Mouse (Mus musculus) gastrocnemius, adult 8-10 months (tissue): ENCODE results near the gene Tnc. TPM values are rescaled to one million over a fixed set of nuclear protein-coding genes. Genes with fewer than 3 reads are reported as not detected.
"Not testable (repeated sequence)": the region's sequence is repeated elsewhere in the genome, so short reads cannot be mapped to it uniquely, and the experiment has no call there.

Experiments
- DNase-seq, 2 experiments: peaks; one replicate each; pipeline ENCODE4 v3.0.0; 2022; ENCODE audit warnings: low spot score in 2 of 2
- total RNA-seq, 4 experiments: library from RNA; stranded (reverse); gene quantifications; 2 replicates each; pipeline ENCODE4 v1.2.4; 2022

The Tnc gene
- total RNA-seq, 4 experiments from 2014 or later = 0.82 to 3.7 (median 2.2) TPM

DNA sequence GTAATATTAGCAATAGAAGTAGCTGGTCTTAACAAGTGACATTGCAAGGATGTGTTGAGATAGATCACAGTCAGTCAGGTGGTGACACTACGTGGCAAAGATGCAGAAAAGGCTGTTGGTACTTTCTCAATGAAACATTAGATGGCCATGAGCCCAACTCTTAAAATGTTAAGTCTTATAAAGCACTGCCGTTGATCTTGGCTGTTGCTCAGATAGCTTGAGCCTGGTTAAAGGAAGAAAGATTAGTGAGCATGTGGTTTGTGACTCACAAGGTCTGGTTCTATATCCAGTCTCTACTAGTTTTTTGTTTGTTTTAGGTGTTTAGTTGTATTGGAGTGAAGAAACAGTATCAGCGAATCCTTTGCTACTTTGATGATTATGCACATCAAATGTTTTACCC lies 76.9 kb downstream of the Tnc start:
- no peak for DNase-seq

DNA sequence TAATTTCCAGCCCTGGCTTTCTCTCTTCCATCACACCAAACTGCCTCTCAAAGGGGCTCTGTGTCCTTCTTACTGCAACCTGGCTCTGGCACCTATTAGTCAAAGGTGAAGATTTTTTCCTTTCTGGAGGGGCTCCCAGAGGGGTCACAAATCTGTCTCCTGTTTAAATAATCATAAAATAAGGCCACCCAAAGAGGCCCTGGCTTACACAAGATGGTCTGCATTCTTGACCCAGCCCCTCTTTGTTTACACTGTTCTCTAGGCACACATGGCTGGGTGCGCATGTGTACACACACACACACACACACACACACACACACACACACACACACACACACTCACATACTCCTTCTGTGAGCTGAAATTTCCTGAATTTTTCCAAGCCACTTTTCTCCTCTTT lies 83.4 kb downstream of the Tnc start:
- no peak for DNase-seq

GRCm38 (mm10) chr4:63961858-63962468 lies 84.9 kb downstream of the Tnc start:
- no peak for DNase-seq

DNA sequence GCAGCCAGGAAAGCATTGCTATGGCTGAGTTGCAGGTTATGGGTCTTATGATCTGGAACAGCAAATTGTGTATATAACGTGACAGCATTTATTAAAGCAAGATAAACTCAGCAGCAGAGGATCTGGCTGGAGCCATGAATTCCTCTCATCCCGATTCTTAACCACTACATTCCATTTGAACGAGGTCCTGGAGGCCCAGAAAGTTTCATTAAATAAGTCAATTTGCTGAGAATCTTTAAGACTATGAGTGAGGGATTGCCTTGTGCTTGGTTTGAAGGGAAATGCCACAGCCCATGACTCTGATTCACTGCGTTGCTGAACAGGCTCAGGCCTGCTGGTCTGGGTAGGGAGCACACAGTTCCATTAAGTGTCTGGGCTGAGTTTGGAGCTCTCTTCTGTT lies 88.2 kb downstream of the Tnc start:
- no peak for DNase-seq

- DNase-seq = no peak
Observed at GRCm38 (mm10) chr4:63950054-63950453, 96.8 kb downstream of the Tnc start.

DNA sequence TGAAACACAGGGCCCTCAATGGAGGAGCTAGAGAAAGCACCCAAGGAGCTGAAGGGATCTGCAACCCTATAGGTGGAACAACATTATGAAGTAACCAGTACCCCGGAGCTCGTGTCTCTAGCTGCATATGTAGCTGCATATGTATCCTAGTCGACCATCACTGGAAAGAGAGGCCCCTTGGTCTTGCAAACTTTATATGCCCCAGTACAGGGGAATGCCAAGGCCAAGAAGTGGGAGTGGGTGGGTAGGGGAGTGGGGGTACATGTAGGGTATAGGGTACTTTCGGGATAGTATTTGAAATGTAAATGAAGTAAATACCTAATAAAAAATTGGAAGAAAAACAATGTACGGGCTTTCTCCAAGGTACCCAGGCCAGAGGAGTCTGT lies 98.1 kb downstream of the Tnc start:
- not testable (repeated sequence) for DNase-seq

GRCm38 (mm10) chr4:63948066-63948687 lies 98.6 kb downstream of the Tnc start:
- DNase-seq = no peak

DNA sequence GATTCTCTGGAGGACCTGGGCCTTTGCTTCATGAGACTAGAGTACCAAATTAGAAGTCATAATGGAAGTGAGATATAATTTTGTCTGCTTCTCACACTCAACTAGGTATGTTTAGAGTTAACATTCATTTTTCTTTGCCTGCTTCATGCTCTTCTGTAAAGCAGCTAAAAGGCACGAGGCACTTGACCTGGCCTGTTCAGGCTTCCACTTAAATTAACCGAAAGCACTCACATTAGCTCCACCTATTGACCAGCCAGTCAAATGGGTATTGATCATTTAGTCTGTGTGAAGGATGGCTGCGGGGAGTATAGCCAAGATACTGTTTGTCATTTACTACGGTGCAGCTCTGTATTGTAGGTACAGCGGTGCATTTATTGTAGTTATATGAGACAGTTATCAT lies 103.0 kb downstream of the Tnc start:
- no peak for DNase-seq

- DNase-seq = no peak
Observed at GRCm38 (mm10) chr4:63942875-63943274, 103.9 kb downstream of the Tnc start.

DNA sequence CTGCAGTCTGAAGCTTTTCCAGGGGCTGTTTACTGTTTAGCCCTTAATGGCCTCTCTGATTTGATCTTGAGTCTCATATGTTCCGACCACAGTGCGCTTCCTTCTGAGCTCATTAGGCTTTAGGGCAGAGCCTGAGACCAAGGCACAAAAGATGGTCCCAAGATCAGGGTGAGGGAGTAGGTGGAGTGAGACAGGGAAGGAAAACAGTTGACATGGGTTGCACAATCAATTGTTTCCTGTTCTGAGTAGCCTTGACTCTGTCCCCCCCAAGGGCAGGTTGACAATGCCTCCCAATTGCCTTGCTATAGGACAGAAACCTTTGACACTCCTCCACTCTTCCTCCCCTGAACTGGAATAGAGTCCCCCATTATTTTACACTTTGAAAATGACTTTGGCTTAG lies 105.4 kb downstream of the Tnc start:
- DNase-seq = no peak

DNA sequence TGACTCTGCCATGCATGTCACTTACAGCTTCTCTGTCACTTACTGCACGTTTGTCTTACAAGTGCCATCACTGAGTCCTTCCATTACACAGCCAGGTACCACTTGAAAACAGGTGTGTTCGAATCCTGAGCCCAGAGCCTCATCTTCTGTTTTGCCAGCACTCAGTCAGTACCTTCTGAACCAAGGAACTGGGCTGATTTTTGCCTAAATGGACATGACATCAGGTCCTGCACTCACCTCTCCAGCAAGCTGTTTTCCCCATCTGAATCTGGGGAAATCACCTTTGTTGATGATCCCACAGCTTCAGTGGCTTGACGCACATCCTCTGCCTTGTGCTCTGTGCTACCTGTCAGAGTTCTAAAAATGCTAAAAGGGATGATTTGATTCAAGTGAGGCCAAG lies 107.4 kb downstream of the Tnc start:
- DNase-seq = no peak

DNA sequence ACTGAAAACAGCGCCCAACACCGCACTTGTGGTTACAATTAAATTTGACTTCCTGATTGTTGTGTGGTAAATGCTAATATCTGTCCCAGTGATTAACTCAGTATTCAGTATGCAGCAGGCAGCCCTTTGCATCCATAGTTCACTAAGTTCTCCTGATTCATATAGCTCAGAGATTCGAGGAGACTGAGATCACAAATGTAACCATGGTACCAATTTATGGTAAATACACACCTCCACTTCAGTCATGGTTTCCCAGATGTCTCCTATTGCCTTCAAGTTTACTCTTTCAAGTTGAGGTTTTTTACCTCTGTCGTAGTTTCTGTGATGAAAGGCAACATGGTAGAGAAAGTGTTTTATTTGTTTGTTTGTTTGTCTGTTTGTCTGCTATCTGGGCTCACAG lies 110.9 kb downstream of the Tnc start:
- DNase-seq = no peak

GRCm38 (mm10) chr4:63935314-63935713 lies 111.5 kb downstream of the Tnc start:
- DNase-seq = no peak

DNA sequence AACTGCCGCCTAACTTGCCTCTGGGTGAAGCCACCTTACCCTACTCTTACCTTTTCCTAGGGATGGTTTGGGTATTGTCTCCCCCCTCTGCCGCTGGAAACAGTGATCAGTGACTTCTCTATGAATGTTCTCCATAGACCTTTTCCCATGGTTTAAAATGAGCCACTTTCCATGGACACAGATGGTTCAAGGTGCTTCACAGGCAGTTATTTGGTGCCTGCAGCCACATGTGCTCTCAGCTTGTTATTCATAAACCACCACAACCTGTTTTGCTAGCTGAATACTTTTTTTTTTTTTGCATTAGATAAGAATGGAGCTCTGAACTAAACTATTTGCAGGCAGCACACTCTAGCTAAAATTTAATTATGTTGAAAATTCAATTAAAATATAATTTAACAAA lies 116.0 kb downstream of the Tnc start:
- no peak for DNase-seq

GRCm38 (mm10) chr4:63929490-63929889 lies 117.3 kb downstream of the Tnc start:
- DNase-seq = no peak

DNA sequence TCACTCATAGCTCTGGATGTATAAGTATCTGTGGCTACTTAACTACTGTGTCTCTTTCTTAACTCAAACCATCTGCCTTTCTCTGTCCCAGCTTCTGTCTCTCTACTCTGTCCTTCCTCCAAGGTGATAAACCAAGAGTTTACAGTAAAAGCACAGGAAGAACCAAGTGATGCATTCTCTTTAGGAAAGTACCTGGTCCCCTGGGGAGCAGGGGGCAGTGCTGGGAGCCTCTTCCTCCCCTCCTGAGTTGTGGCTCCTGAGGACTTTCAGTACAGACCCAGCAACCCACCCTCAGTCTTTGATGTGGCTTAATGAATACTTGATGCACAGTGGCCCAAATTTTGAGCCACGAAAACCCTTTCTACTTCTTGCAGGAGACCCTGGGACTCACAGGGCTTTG lies 118.6 kb downstream of the Tnc start:
- no peak for DNase-seq

DNA sequence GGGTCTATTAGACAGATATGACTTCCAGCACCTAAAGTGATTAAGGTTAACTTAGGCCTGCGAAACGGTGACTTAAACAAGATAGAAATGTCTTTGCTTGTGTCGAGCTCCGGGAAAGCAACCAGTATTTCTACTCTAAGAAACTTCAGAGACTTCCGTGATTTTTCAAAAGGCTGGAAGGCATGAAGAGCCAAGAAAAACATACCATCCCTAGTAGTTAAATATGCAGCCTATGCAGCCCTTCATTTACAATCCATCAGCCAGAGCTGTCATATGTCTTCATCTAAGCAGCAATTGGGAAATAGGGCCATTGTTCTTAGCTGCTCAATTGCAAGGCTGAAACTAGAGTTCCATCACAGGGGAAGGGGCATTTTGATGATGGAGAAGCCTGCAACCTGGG lies 129.6 kb downstream of the Tnc start:
- no peak for DNase-seq

- no peak for DNase-seq
Observed at GRCm38 (mm10) chr4:63916753-63917152, 130.1 kb downstream of the Tnc start.

DNA sequence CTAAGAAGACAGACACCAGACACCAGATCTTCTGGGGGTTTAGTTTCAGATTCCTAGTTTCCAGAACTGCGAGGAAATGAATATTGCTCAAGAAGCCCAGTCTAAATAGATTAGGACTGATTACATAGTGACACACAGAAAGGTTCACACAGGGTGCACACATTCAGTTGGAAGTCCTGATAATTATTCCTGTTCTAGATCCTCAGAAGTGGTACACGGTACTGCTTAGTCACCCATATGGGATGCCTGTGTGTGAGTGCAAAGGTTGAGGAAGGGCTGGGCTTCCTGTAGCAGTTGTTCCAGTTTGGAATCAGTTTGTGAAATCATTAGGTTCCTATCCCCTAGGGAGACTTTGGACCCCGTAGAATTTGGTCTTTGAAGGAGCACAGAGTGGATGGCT lies 130.5 kb downstream of the Tnc start:
- no peak for DNase-seq
